Mouse (Mus musculus) large intestine, adult 2 months (tissue): ENCODE measurements around the gene Snx6. TPM values are rescaled to one million over a fixed set of nuclear protein-coding genes. Genes with fewer than 3 reads are reported as not detected.
"Not testable (repeated sequence)": the region's sequence is repeated elsewhere in the genome, so short reads cannot be mapped to it uniquely, and the experiment has no call there.

Source experiments
- DNase-seq: peaks from one replicate; pipeline ENCODE4 v3.0.0-alpha.2; 2012; ENCODE audit warnings: low read depth, low spot score
- WGBS: fragments of 180-500 bp; shearing (Covaris S2); methylation state at CpG from one replicate; pipeline ENCODE4 v1.1.7; 2018; 5-methylcytosine and 5-hydroxymethylcytosine counted together
- polyA plus RNA-seq: library from polyadenylated mRNA; depleted of rRNA; stranded (reverse); fragments of >200 nt; gene quantifications from 2 replicates; pipeline ENCODE4 v1.2.3, GENCODE M21; 2012; rRNA removed

Gene Snx6
- polyA plus RNA-seq, 1 experiment = 20.7 TPM

DNA sequence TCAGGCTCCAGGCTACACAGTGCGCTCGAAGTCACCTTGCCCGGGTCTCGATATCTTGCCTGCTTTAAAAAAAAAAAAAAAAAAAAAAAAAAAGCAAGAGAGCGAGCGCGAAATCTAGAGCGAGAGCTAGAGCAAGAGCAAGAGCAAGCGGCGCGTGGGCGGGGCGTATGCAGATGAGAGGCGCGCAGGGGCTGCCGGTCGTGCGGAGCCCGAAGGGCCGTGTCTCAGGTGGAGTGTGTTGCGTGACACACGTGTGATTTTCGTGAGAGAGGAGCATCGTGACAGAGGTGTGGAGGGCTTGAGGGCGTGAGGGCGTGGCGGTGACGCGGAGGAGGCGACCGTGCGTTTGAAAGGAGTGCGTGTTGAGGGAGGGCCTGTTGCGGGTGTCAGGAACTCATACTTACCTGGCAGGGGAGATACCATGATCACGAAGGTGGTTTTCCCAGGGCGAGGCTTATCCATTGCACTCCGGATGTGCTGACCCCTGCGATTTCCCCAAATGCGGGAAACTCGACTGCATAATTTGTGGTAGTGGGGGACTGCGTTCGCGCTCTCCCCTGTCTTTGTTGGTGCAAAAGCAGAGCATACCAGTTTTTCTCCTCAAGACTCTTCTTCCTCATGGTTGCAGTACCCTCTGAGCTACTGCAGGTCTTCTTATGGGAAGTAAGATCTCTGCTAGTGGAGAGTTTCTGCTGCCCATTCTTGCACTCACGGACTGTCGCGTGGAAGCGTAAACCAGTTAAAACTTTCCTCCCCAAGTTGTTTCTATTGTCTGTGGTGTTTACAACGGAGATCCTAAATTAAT is 81.5 kb downstream of the Snx6 start:
- DNase-seq = not testable (repeated sequence)
- WGBS = 3% methylated on average over 6 of the region's 48 CpGs

DNA sequence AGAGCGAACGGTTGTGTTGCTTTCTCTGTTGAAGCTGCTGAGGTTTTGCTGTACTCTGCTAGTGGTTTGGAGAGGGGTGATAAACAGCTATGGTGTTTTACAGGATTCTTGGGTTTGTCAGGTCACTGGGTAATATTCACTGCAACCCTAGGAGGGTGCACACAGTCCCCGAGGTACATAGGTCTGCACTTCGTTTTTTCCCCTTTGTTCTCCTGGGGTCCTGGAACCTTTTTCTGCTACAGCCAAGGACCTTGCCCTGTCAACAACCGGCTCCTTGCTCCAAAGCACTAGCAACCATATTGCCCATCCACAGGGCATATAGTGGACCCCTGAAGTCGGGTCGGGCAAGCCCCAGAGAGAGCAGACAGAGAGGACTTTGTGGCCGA is 85.0 kb downstream of the Snx6 start:
- not testable (repeated sequence) for DNase-seq
- 0% methylated on average over 4 of the region's 8 CpGs for WGBS

DNA sequence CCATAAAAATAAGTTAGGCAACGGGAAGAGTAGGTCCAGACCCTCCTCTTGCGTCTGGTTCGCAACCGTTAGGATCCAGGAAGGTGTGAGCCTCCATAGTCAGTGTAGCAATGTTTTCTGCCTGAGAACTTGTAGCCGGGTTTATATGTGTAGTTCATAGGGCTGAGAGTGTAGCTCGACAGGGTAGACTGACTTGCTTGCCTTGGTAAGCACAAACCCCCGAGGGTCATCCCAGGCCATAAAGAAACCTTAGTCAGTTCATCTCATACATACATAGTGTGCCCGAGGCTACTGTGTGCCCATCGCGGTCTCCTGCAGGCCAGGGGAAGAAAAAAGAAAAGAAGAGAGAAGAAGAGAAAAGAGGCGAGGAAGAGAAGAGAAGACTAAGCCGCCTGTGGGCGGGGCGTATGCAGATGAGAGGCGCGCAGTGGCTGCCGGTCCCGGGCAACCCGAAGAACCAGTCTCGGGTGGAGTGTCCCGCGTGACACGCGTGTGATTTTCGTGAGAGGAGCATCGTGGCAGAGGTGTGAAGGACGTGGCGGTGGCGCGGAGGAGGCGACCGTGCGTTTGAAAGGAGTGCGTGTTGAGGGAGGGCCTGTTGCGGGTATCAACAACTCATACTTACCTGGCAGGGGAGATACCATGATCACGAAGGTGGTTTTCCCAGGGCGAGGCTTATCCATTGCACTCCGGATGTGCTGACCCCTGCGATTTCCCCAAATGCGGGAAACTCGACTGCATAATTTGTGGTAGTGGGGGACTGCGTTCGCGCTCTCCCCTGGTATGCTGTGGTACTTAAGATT is 85.6 kb downstream of the Snx6 start:
- not testable (repeated sequence) for DNase-seq
- WGBS = 0% methylated on average over 12 of the region's 44 CpGs

DNA sequence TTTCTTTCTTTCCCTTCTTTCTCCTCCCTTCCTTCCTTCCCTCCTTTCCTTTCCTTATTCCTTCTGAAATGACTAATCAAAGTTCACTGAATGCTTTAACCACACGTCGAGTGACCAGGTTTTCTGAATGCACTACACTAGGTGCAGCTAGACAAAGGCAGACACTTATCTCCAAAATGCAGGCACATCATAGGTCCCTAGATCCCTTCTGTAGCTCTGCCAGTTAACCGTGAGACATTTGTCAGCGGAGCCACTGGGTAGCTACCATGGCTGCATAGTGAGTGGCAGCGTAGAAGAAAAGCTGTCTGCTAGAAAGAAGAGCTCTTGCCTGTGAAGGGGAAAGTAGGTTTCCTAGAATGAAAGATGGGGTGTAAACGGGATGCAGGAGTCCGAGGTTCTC is 96.1 kb downstream of the Snx6 start:
- no peak for DNase-seq
- WGBS = 67% methylated on average over 7 of the region's 7 CpGs

DNA sequence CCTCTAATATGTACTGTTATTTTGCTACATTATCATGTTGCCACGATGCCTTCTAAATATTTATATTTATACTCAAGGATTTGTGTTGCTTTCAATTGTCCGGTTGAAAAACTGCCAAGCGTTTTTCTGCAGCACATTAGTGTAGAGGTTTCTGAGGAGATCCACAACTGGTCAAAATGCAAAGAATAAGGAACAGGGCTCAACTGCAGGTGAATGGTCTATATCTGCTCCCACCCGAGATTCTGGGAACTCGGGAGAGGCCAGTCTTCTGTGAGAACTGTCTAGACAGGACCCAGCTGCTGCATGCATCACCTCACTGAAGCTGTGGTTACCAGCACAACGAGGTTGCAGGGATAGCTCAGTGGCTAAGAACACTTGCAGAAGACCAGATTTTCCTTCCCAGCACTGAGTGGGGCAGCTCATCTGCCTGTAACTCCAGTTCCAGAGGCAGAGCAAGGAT is 97.7 kb downstream of the Snx6 start:
- DNase-seq = no peak
- 31% methylated on average over 6 of the region's 6 CpGs for WGBS

DNA sequence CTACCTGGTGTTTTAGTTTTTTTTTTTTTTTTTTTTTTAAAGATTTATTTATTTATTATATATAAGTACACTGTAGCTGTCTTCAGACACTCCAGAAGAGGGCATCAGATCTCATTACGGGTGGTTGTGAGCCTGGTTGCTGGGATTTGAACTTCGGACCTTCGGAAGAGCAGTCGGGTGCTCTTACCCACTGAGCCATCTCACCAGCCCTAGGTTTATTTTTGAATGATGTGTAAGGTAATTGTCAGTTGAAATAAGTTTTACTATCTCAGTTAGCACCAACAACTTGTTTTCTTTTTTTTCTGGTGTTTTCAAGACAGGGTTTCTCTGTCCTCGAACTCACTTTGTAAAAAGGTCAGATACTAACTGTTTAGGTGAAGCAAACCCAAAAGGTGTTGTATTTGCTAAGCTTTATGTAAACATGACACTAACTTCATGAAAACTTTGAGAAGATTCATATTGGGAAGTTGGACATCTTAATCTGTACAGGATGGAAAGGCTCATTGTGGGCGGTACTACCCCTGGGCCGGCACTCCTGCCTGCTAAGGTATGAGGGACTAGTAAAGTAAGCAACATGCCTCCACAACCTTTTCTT is 98.4 kb downstream of the Snx6 start:
- DNase-seq = no peak
- 4% methylated on average over 7 of the region's 7 CpGs for WGBS

Other genes with a start within 250 kb of the Snx6 start
- 80.5 and 124 TPM in 2 replicates for gene Sptssa, start 139.1 kb downstream of the Snx6 start, polyA plus RNA-seq
- gene Eapp, start 99.8 kb downstream of the Snx6 start, polyA plus RNA-seq = 6.5 and 8.7 TPM in 2 replicates
- gene Cfl2, start 67.2 kb upstream of the Snx6 start, polyA plus RNA-seq = 13.0 and 21.7 TPM in 2 replicates
- gene Gm20403, start 190.8 kb upstream of the Snx6 start, polyA plus RNA-seq = not detected in 2 replicates
- 4.4 and 6.4 TPM in 2 replicates for gene Baz1a, start 218.6 kb upstream of the Snx6 start, polyA plus RNA-seq